Mouse (Mus musculus) frontal cortex, postnatal 25 days (tissue): Measurements from ENCODE around the gene Trpm3.
A peak's percentile ranks its signal among the peaks of the same experiment; 100 is the strongest.

Experiments
- DNase-seq, 2 experiments: peaks; one replicate each; pipeline ENCODE4 v3.0.0; 2022; ENCODE audit warnings: low spot score in 2 of 2

The Trpm3 gene

DNA sequence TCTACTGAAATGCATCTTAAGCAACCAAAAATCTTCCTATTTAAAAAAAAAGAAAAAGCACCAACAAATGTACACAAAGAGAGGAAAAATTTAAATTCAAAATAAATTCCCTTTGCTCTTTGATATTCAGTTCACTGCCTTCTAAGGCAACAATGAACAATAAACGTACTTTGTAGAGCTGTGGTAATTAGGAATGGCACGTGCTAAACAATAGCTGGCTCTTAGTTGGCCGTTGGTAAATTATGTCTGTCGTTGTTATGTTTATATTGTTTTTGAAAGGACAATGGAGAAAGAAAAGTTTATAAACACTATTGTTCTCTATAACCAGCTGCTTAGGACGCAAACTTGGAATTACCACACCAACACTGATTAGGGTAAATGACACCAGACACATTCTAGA is 782.1 kb downstream of the Trpm3 start:
- no peak for DNase-seq

DNA sequence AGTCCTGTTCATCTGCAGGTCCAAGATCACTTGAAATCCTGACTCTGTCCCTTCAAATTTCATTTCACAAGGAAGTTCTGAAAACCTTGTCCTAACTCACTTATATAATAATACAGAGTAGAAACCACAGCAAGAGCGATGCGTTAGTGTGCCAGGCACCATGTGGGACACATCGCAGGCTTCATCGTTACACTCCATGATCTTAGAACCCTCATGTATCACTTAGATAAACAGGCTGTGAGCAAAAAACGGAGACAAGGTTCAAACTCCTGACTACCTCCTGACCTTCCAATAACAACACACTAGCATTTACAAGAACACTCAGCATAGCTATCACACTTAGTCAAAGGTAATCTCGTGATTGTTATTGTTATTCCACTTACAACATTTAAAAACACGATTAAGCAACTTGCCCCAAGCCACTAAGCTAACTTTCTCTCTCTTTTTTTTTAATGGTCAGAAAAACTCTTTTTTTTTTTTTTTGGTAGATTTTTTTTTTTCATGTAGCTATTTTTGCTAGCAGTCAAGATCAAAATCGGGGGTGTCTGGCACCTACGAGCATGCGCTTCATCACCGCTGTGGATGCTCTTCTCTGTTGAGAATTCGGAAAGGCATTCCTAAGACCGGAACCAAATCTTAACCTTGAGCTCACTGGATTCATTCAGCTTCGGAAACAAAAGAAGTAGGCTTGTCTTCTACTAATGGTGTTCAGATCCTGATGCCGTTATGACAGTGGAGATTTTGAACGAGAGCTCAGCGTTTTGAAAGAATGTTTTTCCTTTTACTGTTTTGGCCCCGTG is 784.2 kb downstream of the Trpm3 start:
- DNase-seq = no peak

DNA sequence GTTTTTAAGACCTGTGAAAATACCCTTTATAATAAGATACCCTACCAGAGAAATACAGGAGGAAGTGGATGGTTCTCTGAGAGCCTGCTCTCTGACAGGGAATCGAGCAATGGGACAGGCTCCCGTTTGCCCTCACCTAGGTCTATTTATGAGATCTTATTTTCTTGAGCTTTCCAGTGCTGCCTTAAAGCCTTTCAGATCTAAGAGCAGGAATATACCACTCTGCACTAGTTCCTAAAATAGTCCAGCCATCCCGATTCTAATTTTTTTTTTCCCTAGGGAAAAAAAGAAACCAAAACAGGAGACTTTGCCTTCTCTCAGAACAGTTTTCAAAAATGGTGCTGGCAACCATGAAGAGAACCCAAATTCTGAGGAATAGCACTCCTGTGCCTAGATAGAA is 786.4 kb downstream of the Trpm3 start:
- no peak for DNase-seq

DNA sequence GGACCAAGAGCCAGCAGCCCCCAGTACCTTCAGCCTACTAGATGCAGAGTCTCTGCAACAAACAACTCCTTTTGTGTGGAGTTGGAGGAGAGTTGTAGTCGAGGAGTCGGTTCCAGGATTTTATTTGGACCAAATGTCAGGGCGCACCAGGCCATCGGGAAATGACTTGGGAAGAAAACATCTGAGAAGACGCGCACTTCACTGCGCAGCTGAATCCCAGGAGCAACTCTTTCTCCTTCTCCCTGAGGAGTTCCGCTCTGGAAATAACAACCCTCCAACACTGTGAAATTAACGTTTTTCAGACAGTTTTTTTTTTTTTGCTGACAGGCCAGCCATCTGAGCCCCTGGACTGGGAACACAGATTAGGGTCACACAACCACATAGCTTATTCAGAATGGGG is 787.9 kb downstream of the Trpm3 start:
- DNase-seq = no peak

DNA sequence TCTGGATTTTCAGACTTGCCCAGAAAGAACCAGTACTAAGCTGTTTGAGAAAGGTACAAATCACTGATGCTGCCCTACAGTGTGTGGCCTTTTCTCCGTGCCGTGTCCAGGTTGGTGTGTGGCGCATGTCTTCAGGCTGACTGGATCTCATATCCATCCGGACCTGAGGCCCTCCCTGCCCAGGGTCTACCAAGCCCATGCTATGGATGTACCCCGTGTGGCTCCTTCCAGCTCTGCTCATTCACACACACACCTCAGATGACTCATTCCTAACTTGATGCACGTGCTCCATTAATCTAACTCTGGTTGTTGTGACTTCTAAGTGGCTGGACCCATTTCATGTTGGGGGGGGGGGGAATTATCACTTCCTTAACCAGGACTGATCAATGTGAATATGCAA is 789.5 kb downstream of the Trpm3 start:
- DNase-seq = no peak

DNA sequence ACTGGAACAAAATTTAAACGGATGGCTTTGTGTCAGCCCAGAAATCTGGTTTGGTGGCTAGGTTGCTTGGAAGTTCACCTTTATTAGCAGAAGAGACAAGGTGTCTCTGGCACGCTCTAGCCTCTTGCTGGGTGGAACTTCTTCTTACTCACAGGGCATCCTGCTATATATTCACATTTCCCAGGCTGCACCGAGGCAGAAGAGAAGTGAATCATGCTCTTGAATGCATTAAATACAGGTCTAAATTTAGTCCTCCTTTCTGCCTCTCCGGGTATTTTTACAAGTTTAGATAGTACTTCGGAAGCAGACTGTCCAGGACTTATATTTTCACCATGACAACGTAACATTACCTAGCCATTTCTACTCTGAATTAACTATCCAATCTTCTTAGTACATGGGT is 790.9 kb downstream of the Trpm3 start:
- no peak for DNase-seq

DNA sequence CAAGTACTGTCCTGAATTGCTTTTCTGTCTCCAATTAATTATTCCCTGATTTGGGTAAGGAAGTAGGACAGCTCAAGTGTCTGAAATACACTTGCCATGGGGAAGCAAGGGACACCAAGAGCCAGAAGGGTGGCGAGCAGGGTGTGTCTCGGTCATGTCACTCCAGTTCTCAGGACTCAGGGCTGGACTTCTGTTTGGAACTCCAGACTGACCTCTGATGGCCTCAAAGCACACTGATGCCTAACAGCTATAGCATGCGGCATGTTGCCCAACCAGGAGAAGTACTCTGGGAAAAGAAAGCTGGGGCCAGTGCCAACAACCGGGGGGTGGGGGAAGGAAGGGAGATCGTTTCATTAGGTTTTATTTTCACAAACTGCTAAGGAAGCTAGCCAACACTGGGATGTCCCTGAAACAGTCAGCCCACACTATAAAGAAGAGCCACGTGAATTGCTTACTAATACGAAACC is 791.6 kb downstream of the Trpm3 start:
- no peak for DNase-seq

DNA sequence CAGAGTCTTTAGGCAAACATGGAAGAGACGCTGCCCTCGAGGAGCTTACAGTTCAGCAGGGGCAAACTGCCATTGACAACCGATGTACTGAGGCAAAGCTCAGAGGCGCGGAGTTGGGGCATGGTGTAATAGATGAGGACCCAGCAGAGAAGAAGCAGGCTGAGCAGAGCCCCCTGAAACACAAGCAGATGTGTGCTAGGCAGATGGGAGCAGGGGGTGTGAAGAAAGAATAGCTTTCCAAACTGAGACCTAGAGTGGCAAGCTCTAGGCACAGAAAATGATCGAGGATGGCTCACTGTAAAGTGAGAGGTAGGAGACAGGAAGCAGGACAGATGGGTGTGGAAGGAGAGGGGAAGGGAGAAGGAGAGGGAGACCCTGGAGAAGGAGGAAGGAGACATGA is 792.2 kb downstream of the Trpm3 start:
- no peak for DNase-seq

DNA sequence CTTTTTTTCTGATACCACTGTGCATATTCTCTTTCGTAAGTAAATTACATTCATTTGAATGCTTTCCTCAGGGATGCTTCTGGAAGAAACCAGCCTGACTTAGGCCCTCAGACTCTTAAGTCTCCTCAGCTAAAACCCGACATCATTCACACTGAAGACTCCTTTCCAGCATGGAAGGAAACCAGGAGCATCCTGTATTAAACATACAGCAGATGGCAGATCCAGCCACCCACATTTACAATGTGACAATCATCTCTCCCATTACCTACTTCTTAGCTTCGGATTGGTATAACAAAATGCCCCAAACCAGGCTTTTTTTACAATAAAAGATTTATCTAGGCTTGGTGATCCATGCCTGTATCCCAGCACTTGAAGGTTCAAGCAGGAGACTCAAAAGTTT is 796.2 kb downstream of the Trpm3 start:
- DNase-seq = no peak

DNA sequence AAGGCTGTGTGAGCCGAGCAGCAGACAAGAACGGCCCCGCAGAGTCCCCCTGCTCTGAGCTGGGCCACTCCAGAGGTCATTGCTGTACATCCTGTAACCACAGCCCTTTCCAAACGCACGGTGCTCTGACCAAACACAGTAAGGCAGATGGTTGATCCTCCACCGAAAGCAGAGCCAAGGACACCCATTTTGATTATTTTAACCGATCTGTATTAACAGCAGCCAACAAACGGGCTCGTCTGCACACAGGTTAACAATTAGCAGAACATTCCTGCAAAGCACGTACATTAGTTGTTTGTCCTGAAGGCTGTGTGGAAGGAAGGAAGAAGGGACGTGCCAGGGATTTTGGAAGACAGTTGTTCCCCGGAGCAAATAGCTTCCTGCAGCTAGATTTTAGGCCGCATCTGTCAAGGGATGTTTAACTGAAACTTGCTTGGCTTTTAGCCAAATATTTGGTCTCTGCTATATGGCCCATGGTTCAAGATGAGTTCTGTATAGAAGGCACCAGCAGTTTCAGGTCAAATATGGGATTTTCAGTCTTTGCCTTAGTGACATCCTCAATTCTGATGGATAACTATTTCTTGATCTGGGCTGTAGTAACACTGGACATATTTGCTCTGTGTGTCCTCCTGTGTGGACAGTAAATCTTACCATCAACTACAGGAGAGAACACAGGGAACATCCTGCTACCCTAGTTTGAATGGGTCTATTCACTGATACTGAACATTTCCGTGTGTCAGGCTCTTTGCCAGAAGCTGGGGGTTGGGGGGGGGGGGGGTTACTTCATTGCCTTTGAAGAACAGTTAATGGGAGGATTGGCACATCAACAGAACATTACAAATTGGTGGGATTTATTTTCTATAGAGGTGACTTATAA is 800.2 kb downstream of the Trpm3 start:
- no peak for DNase-seq

DNA sequence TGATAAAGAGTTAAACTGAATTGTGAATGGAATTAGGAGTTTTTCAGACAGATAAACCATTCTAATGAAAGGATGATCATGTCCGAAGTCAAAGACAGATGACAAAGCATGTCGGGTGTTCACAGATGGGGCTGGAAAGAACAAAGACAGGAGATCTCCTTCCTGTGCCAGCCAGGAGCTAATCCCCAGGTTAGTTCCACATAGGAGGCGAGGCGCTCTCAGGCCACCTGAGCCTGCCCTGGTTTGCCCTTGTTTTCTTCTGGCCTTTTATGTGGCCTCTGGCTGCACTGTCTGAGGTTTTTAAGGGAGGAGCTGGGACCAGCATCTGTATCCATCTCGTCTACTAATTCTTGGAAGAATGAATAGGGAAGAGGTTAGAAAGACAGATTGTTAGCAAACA is 801.0 kb downstream of the Trpm3 start:
- no peak for DNase-seq

DNA sequence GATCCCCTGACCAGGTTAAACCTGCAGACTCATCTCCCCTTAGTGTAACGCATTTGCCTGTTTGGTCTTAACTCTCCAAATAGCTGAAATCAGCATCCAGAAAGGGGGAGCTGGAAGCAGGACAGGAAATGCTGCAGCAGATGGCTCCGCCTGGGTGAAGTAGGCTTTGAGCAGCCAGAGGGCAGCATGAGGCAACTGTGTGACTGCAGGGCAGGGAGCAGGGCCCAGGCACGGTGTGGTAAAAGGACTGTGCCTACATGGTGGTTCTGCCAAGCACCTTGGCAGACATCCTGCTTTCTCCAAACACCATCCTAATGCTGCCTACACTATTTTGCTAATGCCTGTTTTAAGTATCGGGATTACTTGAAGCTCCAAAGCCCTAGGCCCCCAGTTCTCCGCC is 801.6 kb downstream of the Trpm3 start:
- peak; percentile 55 to 59 for DNase-seq

DNA sequence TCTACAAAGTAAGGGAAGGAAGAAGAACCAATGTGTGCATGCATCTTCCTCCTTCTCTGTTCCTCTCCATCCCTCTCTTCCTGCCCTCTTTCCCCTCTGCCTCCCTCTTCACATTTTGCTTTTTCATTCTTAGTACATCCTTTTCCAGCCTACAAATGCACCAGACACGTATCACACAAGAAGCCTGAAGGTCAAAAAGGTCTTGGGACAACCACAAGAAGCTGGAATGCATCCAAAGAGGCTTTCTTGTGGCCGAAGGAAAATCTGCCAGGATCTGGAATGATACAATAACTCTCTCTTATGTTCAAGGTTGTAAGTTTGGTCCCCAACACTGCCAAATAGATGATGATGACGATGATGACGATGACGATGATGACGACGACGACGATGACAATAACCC is 802.1 kb downstream of the Trpm3 start:
- DNase-seq = no peak

DNA sequence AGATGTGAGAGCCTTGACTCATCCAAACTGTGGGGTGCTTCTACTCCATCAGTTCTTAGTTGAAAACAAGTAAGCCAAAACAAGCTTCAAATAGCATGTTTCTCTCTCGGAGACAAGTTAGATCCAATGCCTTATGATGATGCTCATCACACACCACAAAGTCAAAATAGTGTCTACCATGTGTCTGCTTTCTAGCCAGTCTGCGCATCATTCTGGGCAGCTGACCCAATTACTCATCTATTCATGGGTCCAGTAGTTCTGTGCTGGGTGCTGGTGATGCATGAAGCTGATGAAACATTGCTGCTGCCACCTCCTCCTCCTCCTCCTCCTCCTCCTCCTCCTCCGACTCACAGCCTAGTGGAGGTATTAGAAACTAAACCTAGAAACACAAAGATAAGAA is 813.6 kb downstream of the Trpm3 start:
- DNase-seq = no peak

DNA sequence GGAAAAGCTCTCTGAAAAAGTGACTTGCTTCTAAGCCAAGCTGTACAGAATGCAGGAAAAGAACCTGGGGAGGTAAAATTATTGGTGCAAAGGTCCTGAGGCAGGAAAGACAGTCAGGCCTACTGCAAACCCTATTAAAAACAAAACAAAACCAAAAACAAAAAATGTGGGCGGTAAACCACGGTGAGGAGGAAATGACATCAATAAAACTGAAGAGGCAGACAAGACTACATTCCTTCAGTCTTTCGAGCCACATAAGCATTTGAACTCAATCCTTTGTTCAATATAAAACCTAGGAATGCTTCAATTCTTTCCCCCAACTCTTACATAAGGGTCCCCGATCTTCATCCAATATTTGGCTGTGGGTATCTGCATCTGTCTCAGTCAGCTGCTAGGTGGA is 814.3 kb downstream of the Trpm3 start:
- no peak for DNase-seq

DNA sequence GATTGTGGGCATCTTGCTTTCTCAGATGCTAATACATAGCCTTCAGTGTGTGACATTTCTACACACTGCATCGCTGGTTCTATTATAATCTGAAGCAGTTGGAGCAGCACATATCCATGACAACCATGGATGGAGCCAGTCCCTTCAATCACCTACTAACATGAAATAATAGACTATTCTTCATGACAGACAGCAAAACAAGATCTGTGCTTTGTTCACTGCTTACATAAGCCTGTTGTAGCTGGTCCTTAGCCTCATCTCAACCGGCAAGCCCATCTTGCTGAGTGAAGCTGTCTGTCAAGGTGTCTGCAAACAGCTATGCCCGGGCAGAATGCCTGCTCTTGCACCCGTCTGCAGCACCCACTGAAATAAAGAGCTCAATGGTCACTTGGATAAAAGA is 819.6 kb downstream of the Trpm3 start:
- no peak for DNase-seq

DNA sequence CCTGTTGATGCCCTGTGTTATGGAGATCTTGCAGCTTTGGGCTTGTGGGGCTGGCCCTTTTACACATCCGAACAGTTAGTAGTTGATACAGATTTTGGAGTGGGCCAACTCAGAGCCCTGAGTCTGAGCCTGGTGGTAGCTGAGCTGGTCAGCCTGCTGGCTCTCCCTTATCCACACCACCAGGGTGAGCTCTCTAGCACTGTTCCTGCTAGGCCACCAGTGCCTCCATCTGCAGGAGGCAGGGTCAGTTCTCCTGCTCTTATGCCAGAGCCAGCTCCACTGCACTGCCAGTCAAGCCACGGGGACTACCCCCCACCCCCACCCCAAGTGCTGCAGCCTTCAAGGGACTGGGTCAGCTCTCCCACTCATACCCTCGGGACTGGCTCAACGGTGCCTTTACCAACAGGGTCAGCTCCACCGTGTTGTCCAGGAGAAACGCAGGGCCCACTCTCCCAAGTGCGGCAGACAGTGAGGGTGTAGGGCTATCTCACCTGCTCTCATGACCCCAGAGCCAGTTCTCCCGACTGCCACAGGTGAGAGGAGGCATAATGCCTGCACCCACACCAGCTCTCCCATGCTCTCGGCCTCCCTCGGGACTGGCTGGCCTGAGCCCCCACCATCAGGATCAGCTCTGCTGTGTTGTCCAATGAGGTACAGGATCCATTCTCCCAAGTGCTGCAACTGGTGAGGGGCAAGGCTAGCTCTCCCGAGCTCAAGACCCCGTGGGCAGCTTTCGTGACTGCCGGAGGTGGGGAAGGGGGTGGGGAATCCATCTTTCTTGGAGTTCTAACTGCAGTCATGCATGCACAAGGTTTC is 821.8 kb downstream of the Trpm3 start:
- DNase-seq = no peak

DNA sequence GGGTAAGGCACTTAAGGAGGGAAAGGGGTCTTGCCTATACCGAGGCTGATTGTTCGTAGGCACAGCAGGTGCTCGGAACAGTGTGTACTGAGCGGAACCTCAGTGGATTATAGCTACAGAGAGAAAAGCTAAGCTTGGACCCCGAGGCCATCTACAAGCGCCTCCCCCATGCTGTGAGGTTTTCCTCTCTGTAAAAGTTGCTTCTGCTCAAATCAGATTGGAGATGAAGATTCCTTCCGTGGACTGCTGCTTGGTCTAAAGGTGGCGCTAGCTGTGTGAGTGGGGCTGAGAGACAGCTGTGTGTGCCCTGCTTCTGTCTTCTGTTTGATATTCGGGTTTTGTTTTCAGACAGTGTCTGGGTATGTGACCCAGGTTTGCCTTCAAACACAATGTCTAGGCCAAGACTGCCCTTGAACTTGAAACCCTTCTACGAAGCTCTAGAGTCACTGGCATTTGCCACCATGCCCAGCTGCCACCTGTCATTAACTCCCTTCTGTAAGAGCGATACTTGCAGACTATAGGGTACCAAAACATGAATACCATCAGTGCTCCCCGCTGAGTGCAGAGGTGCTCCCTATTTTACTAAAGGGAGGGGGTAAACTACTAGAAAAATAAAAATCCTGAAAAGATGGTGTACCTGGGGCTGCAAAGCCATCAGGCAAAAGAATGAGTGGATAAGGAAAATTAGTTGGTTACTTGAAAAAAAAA is 823.3 kb downstream of the Trpm3 start:
- DNase-seq = no peak

DNA sequence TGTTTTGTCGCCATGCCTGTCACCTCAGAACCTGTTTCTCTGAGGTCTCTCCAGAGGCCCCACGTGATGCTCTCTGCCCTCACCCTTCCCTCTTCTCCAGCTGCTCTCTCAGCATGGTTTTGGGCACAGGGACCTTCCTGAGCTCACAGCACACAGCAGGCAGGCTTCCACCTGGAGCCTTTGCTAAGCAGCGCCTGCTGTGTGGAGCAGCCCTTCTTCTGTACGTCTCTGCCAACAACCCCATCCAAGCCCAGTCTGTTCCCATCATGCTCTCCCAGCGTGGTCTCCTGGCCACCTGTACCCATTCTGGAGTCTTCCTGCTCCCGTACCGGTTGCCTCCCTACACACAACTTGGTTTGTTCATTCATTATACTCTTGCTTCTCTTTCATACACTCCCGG is 823.9 kb downstream of the Trpm3 start:
- DNase-seq = no peak

DNA sequence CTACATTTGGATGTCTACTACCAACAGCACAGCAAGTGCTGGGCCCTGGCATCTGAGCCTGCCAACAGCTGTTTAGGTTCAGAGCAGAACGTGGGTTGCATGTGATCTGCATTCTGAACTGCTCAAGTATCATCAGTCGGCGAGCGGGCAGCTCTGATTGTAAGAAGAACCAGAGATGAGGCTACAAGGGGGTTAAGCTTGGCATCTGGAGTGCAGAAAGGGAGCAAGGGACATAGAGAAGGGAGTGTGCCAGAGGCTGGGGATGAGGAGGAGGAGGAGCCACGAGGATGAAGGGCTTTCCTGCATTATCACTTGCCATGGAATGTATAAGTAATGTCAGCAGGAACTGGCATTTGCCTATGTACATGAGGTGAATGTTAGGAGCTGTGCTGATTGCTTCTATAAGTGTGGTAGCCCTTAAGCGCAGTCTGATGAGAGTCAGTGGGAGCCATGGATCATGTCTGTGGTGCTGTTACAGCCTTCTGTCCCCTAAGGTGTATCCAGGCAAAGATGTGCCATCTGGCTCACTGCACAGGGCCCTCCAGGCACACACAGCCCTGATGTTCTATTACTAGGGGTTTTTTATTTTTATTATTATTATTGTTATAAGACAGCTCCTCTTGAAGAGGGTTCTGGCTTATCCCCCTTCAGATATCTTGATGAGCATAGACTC is 825.0 kb downstream of the Trpm3 start:
- DNase-seq = no peak

DNA sequence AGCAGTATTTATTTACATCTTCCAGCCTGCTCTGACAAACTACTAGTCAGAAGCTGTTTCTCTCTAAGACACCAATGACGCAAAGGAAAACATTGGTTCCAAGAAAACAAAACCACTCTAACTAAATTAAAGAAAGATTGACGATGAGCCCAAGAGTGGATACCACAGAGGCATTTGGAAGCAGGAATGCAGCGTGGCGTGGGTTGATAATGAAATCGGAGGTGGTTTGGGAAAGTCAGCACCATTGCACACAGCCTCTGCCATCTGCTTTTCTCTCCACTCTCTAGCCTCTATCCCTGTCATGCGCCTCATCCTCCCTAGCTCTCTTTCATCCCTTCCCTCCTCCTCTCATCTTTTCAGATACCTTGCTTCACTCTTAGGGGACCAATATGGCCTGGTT is 826.6 kb downstream of the Trpm3 start:
- DNase-seq = no peak
